8 mouse cellular contexts compared by ENCODE assay signal in the genomic region with DNA sequence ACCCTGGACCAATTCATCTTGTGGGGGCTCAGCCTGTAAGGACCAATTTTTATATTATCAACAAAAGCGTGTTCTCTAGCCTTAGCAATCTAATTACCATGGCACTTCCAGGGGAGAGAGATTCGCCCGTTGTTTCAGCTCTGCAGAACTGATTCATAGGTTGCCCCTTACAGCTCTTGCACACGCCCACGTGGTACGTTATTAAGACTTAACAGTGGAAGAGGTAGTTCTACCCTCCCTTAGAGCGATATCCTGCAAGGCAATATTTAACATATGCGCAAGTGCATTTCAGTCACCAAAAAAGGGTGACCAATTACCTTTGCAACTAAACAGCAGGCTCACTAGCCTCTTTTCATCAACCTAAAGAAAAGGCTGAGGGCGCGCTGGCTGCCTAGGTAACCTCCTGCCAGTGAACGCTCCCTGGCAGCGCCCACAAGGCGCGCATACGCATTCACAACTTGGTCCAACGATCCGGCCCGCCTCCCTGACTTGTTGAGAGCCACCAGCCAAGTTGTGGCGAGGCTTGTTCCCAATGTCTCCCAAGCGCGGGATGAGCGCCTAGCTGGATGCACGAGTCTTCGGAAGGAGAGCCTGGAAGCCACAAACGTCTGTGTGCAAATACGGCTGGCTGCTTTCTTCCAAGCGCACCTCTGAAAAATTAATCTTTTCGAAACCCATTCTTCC. TPM values are rescaled to one million over a fixed set of nuclear protein-coding genes. Genes with fewer than 3 reads are reported as not detected.
DNase-seq lines count a peak whose midpoint lies in the region; ATAC-seq and TF ChIP-seq lines count a peak whose summit lies in the region.

No protein-coding gene starts in this region.

- H3K4me1 ChIP-seq in heart, embryonic 13.5 days: peaks cover 22% of the 10 kb centered on the region
- H3K4me1 ChIP-seq in neural tube, embryonic 12.5 days: no peaks in the 10 kb centered on the region

- H3K36me3 ChIP-seq in heart, embryonic 13.5 days: no peaks in the 10 kb centered on the region
- no peaks in the 10 kb centered on the region for H3K36me3 ChIP-seq in neural tube, embryonic 12.5 days

- H3K27ac ChIP-seq in gastrocnemius, adult 2 months: no peak overlapping the region
- peak overlapping the region; percentile 82 for H3K27ac ChIP-seq in heart, embryonic 13.5 days (replicated peaks)
- no peak overlapping the region for H3K27ac ChIP-seq in neural tube, embryonic 12.5 days

- H3K9me3 ChIP-seq in heart, embryonic 13.5 days: no peaks in the 10 kb centered on the region
- H3K9me3 ChIP-seq in neural tube, embryonic 12.5 days: no peaks in the 10 kb centered on the region

- DNase-seq in gastrocnemius, adult 2 months: peak; percentile 27
- DNase-seq in gastrocnemius, postnatal 25 days: no peak
- peak; percentile 39 for DNase-seq in ZHBTc4 (ENCODE audit: low read depth, low spot score)
- DNase-seq in kidney, postnatal 4 days: peak; percentile 41 to 57
- no peak for DNase-seq in MN1 (ENCODE audit: low spot score)
- DNase-seq in layer of hippocampus, postnatal 36 days: no peak

- ATAC-seq in heart, embryonic 13.5 days (ENCODE audit: extremely low read depth, insufficient number of reproducible peaks, low FRiP score, low TSS enrichment): no peak
- ATAC-seq in neural tube, embryonic 12.5 days (ENCODE audit: low FRiP score, low read depth): peak; percentile 60

- H3K4me3 ChIP-seq in gastrocnemius, adult 2 months: peak overlapping the region; percentile 68
- peak overlapping the region; percentile 66 for H3K4me3 ChIP-seq in heart, embryonic 13.5 days
- H3K4me3 ChIP-seq in neural tube, embryonic 12.5 days: peak overlapping the region; percentile 40

- peak overlapping the region; percentile 72 for H3K4me2 ChIP-seq in heart, embryonic 13.5 days
- peak overlapping the region; percentile 68 for H3K4me2 ChIP-seq in neural tube, embryonic 12.5 days (replicated peaks)

- intact Hi-C loops in gastrocnemius, adult 2 months (cut with DNase I): no loop called here

- H3K27me3 ChIP-seq in heart, embryonic 13.5 days (replicated peaks): peaks cover 8% of the 10 kb centered on the region; the same call in 1 of the 2 replicates
- no peaks in the 10 kb centered on the region for H3K27me3 ChIP-seq in neural tube, embryonic 12.5 days (replicated peaks)

- 17% methylated on average over 28 of the region's 28 CpGs for WGBS in heart, embryonic 13.5 days
- 19% methylated on average over 28 of the region's 28 CpGs for WGBS in neural tube, embryonic 12.5 days

- H3K9ac ChIP-seq in heart, embryonic 13.5 days: peak overlapping the region; percentile 85
- no peak overlapping the region for H3K9ac ChIP-seq in neural tube, embryonic 12.5 days

- TF ChIP-seq CTCF in gastrocnemius, adult 2 months (IDR thresholded peaks at IDR 0.05): no peak

RNA-seq across cellular contexts. Expression of gene Gpc3, which starts 1.6 kb away (rescaled TPM):
- total RNA-seq in gastrocnemius, adult 2 months (2021): 1 to 10 TPM; 4.9 to 7.6 TPM
- total RNA-seq in gastrocnemius, postnatal 25 days (2021): 10 to 100 TPM; 10.9 to 13.9 TPM
- 511 and 538 TPM in 2 replicates for polyA plus RNA-seq in heart, embryonic 13.5 days (2015; fragmentation: Nextera tagmentation; extraction: Ambion mirVana)
- 303 and 304 TPM in 2 replicates for polyA plus RNA-seq in neural tube, embryonic 12.5 days (2016; fragmentation: Nextera tagmentation; extraction: Ambion mirVana)
- total RNA-seq in layer of hippocampus, postnatal 36 days (2021): 1 to 10 TPM; 5.7 to 6.2 TPM

Comparison
In these comparisons a context has a peak if more than half of its experiments do, and no peak if none do; other contexts are left out.
1. DNase-seq: peak in gastrocnemius, adult 2 months (single experiment), ZHBTc4 (single experiment) and kidney, postnatal 4 days (2 of 2); none in gastrocnemius, postnatal 25 days (single experiment), MN1 (single experiment) and layer of hippocampus, postnatal 36 days (0 of 2).
2. Peak in every context shown above with its lines, with median percentiles within 50 percentile points of each other: H3K4me3 ChIP-seq.